Mouse (Mus musculus) CH12F3 (cell line): ENCODE data around the gene Plg.

Experiments used
- in situ Hi-C: fragments of 300-500 bp; cut with MboI; formaldehyde crosslinking; loops from 2 replicates; pipeline ENCODE4 v1.14.3; 2020; ENCODE audit warnings: low sequenced_read_pairs

The Plg gene

GRCm38 (mm10) chr17:12382531-12382930 is 4.1 kb downstream of the Plg start:
- in situ Hi-C loops, result loop anchor here (25.0 kb wide), 1 partner anchor 345 kb away; no protein-coding TSS in a partner anchor

DNA sequence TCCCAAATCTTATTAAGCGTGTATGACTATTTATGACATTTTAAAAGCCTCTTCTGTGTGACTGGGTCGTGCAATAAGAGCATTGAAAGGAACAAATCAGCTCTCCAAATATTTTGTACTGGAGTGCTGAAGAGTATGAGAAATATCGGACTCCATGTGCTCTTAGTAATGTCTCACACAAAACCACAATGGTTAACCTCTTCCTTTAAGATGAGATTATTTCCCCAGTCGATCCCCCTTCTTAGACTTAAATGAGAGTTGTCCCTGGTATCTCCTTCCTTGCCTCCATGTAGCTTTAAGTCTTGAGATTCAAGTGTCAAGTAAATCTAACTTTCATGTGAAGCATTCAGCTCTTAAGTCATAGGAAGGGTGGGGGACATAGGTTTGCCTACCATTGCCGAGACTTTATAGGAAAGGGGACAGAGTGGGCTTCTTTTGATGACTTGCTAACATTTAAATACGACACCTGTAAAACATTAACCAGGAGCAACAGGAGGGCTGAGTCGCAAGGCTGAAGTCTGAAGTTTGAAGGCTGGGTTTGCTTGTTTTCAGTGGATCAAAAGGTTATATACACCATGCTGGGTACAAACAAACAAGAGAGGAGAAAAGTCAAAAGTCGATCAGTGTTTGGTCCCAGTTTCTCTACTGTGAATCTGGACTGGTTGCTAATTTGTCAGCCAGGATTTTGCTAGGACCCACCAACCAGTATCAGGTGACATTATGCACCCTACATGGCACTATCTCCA is 6.8 kb downstream of the Plg start:
- in situ Hi-C loops, result loop anchor here (25.0 kb wide), 1 partner anchor 348 kb away; no protein-coding TSS in a partner anchor

GRCm38 (mm10) chr17:12387781-12388180 is 9.4 kb downstream of the Plg start:
- in situ Hi-C loops, result loop anchor here (25.0 kb wide), 1 partner anchor 350 kb away; no protein-coding TSS in a partner anchor

DNA sequence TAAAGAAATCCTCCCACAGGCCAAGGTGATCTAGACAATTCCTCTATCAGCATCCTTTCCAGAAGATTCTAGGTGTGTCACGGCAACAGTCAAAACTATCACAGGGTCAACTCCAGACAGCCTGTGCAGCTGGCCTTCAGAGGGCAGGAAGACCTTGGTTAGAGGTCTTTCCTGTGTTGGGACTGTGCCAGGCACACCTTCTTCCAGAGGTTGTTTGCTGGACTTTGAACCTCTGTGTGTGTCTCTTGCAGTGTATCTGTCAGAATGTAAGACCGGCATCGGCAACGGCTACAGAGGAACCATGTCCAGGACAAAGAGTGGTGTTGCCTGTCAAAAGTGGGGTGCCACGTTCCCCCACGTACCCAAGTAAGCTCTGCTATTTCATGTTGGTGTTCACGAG is 9.8 kb downstream of the Plg start:
- in situ Hi-C loops, result loop anchor here (25.0 kb wide), 1 partner anchor 351 kb away; no protein-coding TSS in a partner anchor

- in situ Hi-C loops, result loop anchor here (25.0 kb wide), 1 partner anchor 359 kb away; no protein-coding TSS in a partner anchor
Observed at GRCm38 (mm10) chr17:12396163-12396677, 17.8 kb downstream of the Plg start.

DNA sequence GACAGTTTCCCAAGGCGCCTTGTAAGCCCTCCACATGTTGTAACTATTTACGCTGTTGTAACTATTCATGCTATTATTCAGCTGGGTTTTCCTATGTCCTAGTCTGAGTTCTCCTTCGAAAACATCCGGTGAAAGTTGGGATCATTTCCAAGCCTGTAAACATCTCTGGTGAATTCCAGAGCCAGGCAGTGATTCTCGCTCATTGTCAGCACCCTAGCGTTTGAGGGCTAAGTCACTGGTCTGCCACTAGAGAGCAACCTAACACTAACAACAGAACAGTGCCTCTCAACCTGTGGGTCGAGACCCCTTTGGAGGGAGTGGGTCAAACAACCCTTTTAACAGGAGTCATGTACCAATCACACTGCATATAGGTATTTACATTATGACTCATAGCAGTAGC is 25.0 kb downstream of the Plg start:
- in situ Hi-C loops, result loop anchor here (25.0 kb wide), 1 partner anchor 409 kb away; no protein-coding TSS in a partner anchor

GRCm38 (mm10) chr17:12409346-12409944 is 31.0 kb downstream of the Plg start:
- in situ Hi-C loops, result loop anchor here (25.0 kb wide), 1 partner anchor 403 kb away; no protein-coding TSS in a partner anchor

- in situ Hi-C loops, result loop anchor here (25.0 kb wide), 1 partner anchor 400 kb away; no protein-coding TSS in a partner anchor
Observed at GRCm38 (mm10) chr17:12412181-12412890, 33.9 kb downstream of the Plg start.

DNA sequence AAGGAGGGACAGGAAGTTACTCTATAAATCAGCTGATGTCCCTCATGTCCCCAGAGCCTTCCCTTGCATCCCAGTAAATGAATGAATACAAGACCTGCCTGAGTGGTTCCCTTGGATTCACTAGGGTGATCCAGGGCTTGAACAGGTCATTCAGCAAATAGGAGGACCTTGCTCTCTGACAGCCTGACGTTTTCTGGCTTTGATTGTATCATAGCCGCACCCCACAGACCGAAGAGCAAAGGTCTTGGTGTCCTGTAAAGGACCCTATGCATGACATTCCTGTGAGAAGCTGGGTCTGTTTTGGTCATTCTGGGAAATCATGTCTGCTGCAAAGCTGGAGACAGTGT is 34.5 kb downstream of the Plg start:
- in situ Hi-C loops, result loop anchor here (25.0 kb wide), 1 partner anchor 399 kb away; no protein-coding TSS in a partner anchor

- in situ Hi-C loops, result loop anchor here (25.0 kb wide), 1 partner anchor 397 kb away; no protein-coding TSS in a partner anchor
Observed at GRCm38 (mm10) chr17:12415031-12415735, 36.8 kb downstream of the Plg start.

GRCm38 (mm10) chr17:12415741-12416140 is 37.3 kb downstream of the Plg start:
- in situ Hi-C loops, result loop anchor here (25.0 kb wide), 1 partner anchor 397 kb away; no protein-coding TSS in a partner anchor

GRCm38 (mm10) chr17:12416250-12416895 is 38.0 kb downstream of the Plg start:
- in situ Hi-C loops, result loop anchor here (25.0 kb wide), 1 partner anchor 396 kb away; no protein-coding TSS in a partner anchor

GRCm38 (mm10) chr17:12419491-12420079 is 41.2 kb downstream of the Plg start:
- in situ Hi-C loops, result loop anchor here (25.0 kb wide), 1 partner anchor 393 kb away; no protein-coding TSS in a partner anchor

- in situ Hi-C loops, result loop anchor here (25.0 kb wide), 1 partner anchor 391 kb away; no protein-coding TSS in a partner anchor
Observed at GRCm38 (mm10) chr17:12420886-12421574, 42.6 kb downstream of the Plg start.

DNA sequence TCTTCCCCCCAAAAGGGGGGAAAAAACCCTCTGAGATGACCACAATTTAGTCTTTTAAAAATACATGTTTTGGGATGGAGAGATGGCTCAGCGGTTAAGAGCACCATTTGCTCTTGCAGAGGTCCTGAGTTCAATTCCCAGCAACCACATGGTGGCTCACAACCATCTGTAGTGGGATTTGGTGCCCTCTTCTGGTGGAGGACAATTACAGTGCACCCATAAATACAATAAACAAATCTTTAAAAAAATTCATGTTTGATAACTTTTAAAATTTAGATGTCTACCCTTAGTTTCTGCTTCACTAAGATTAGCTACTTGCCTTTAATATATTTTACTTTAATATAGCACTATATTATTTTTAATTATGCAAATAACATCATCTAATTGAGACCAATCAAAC is 43.7 kb downstream of the Plg start:
- in situ Hi-C loops, result loop anchor here (25.0 kb wide), 1 partner anchor 390 kb away; no protein-coding TSS in a partner anchor

GRCm38 (mm10) chr17:12427156-12427555 is 48.7 kb downstream of the Plg start:
- in situ Hi-C loops, result no loop called here

- in situ Hi-C loops, result no loop called here
Observed at GRCm38 (mm10) chr17:12428369-12428768, 50.0 kb downstream of the Plg start.

DNA sequence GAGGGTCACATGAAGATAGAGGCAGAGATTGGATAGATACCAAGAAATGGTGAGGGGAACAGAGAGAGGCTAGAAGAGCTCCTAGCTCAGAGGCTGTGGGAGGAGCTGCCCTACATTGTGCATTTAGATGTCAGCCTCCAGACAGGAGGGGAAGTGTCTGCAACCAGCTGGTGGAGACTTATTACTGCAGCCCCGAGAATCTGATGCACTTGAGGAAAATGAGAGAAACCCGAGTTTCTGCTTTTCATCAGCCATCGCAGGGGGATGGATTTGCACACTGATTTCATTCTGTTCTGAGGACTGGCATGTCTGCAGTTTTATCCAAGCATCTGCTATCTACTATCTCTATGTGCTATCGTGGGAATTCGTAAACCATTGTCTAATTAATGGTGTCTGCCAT is 53.3 kb downstream of the Plg start:
- in situ Hi-C loops, result no loop called here

DNA sequence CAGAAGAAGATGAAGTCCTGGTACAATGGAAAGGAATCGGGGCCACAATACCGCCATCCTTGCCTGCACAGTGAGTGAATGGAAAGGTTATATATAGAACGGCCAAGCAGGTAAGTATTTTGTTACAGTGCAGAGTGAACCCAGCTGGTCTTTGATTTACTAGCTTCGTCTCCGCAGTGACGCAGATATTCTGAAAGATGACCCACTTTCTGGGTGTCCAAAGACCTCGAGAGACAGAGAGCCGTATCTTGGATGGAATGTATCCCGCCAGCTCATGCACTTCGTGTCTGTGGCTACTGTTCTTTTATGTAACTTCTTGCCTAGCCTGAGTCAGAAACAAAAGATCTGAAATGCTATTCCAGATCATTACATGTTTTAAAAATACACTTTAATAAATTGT is 59.4 kb downstream of the Plg start:
- in situ Hi-C loops, result no loop called here
